Mouse (Mus musculus): ENCODE data around the gene 6430571L13Rik.

- TF ChIP-seq CTCF (IDR thresholded peaks at IDR 0.05; ENCODE audit: borderline replicate concordance, control insufficient read depth, extremely low read depth, insufficient read depth, low read length, poor library complexity), result no peak
- TF ChIP-seq POLR2A (IDR thresholded peaks at IDR 0.05; ENCODE audit: control insufficient read depth, extremely low read depth, insufficient read depth, low read length, poor library complexity), result no peak
Measured at GRCm38 (mm10) chr9:107330791-107331190, 9.6 kb upstream of the 6430571L13Rik start.
